Mouse (Mus musculus) olfactory bulb, adult 2 months (tissue): ENCODE data around the gene Cenpj.

Source experiments
- CTCF ChIP-seq: fragments of 200-500 bp; IDR thresholded peaks from 2 replicates; pipeline ENCODE4 v1.5.1; 2012; ENCODE audit warnings: low read depth, mild to moderate bottlenecking, low read length, moderate library complexity; ENCODE audit not compliant: insufficient read depth
- POLR2A ChIP-seq: fragments of 200-500 bp; IDR thresholded peaks from 2 replicates; pipeline ENCODE4 v1.6.1; 2012; ENCODE audit warnings: mild to moderate bottlenecking, low read depth, low read length, moderate library complexity; ENCODE audit not compliant: insufficient read depth

- TF ChIP-seq CTCF = no peak
- no peak for TF ChIP-seq POLR2A
Measured at GRCm38 (mm10) chr14:56605136-56605535, 29.9 kb upstream of the Cenpj start.
